Mouse (Mus musculus) ovary, postnatal 36 days (tissue): Measurements from ENCODE around the gene Sergef.

Experiments
- DNase-seq: peaks from one replicate; pipeline ENCODE4 v3.0.0; 2022; ENCODE audit warnings: low spot score, mixed read lengths

The Sergef gene

DNA sequence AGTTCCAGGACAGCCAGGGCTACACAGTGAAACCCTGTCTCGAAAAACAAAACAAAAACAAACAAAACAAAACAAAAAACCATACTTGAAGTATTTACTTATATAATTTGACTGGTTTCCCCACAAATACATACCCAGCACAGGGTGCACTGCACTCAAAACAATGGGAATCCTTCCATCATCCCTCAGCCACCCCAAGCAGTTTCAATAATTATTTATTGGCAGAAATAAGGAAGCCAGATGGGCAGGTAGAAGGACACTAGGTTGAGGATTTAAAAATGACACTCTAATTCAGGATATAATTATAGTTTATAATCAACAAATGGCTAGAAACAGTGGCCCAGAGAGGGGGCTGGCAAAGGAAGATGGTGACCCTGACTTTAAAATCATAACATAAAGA is 99.0 kb downstream of the Sergef start:
- DNase-seq = no peak

- no peak for DNase-seq
These were observed 103.0 kb downstream of the Sergef start for GRCm38 (mm10) chr7:46536456-46537097.

GRCm38 (mm10) chr7:46535429-46535799 is 104.2 kb downstream of the Sergef start:
- DNase-seq = peak; percentile 30

DNA sequence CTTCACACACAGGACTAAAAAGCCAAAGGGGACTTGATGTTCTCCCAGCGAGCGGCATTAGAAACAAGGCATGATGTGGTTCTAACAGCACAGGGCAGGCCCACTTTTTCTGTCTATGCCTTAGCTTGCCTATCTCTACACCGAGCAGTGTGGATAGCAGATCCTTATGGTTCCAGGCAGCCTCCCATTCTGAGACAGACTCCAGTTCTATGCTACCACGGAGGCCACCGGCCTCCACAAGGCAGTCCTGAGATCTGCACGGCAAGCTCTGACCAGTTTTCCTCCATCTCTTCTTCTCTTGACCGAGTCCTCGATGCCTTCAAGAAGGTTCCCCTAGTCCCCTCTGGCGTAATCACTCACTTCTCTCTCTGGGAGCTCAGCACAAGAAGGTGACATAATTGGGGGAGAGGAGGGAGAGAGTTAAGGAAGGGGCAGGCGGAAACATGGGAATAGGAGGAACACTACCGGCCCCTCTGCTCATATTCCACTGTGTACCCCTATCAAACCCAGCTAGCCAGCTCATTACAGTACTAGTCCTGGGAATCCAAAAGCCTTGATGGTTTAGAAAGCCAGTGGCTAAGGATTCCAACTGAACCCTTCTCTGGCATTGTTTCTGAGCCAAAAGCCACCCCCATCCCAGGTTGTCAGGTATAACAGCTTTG is 104.7 kb downstream of the Sergef start:
- DNase-seq = no peak

DNA sequence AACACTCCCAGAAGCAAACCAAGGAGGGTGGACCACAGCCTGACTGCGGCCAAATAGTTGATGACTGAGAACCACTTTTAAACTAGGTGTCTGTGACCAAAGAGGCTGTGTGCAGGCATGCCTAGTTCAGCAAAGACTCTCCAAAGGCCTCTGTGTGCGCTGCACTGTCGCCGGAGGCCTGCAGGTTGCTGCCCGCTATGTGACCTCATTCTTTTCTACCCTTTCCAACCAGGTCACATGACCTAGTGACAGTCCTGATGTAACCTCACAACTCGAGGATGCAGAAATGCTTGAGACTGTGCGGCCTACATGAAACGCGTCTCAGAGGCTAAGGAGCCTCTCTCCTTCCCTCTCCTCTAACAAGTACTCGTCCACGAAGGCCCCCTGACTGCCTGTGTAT is 106.1 kb downstream of the Sergef start:
- no peak for DNase-seq

DNA sequence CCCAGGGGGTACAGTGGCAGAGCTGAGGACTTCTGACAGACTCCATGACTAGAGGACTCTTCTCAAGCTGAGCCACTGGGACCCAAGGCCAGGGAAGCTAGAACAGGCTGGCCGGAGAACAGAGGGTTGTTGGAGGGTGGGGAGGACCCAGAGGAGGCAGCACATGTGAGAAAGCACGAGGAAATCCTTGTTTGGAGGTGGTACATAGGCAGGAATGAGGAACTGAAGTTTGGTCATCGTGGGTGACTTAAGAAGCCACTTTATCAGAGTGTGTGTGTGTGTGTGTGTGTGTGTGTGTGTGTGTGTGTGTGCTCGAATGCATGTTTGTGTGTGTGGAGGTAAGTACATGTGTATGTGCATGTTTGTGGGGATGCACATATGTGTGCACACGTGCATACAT is 108.3 kb downstream of the Sergef start:
- no peak for DNase-seq

GRCm38 (mm10) chr7:46529930-46530329 is 109.7 kb downstream of the Sergef start:
- no peak for DNase-seq

GRCm38 (mm10) chr7:46529259-46529658 is 110.3 kb downstream of the Sergef start:
- DNase-seq = no peak

- no peak for DNase-seq
These were observed 112.9 kb downstream of the Sergef start for GRCm38 (mm10) chr7:46526665-46527154.

- DNase-seq = no peak
These were observed 116.4 kb downstream of the Sergef start for GRCm38 (mm10) chr7:46523215-46523614.

GRCm38 (mm10) chr7:46521794-46522193 is 117.8 kb downstream of the Sergef start:
- DNase-seq = no peak

DNA sequence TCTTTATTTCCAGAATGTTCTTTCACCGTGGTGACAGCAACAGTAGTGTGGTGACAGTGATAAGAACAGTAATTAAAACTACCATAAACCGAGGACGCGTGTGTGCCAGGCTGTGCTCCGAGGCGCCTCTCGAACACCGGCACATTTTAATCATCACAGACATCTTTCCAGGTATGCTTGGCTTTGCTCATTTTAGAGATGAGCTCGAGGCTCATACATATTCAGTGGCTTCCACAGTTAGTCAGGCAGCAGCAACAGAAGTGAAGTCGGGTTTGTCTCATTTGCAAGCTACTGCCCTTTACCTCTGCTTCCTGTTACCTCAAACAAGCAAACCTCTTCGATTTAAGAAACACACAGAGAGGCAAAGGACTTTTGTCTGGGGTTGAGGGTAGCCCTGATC is 120.5 kb downstream of the Sergef start:
- DNase-seq = no peak

DNA sequence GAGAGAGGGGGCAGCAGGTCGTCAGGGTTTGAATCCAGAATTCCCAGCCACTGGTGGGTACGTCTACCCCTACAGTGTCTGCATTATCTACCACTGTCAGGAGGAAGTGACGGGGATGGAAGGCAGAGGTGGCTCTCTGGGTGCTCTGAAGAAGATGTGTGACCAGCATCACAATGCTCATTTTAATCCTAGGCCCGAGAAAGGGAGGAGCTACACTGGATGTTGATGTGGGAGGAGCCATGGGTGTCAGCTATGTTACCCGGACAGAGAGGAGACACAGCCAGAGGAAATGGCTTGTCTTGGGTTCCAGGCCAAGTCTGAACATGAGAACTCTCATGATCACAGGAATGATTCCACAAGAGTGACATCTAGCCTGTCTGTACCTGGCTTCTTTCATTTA is 122.4 kb downstream of the Sergef start:
- no peak for DNase-seq

GRCm38 (mm10) chr7:46515960-46516359 is 123.6 kb downstream of the Sergef start:
- no peak for DNase-seq

GRCm38 (mm10) chr7:46514981-46515380 is 124.6 kb downstream of the Sergef start:
- no peak for DNase-seq

GRCm38 (mm10) chr7:46513562-46513961 is 126.0 kb downstream of the Sergef start:
- DNase-seq = no peak

GRCm38 (mm10) chr7:46512792-46513191 is 126.8 kb downstream of the Sergef start:
- DNase-seq = no peak

DNA sequence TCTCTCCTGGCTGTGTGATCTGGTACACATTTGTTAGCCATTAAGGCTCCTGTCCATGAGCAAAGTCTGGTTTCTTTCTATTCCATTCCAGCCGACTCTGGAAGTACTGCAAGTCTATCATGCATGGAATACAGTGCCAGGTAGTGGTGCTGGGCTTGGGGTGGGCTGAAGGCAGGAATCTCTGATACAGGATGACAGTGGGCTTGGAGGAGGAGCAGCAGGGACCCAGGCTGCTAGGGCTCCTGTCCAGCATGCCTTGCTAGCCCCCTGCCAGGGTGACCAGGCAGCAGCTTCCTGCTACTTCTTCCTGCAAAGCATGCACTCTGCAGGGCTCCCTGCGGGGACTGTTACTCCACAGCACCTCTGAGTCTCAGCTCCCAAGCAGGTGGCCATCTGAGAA is 128.8 kb downstream of the Sergef start:
- DNase-seq = no peak

DNA sequence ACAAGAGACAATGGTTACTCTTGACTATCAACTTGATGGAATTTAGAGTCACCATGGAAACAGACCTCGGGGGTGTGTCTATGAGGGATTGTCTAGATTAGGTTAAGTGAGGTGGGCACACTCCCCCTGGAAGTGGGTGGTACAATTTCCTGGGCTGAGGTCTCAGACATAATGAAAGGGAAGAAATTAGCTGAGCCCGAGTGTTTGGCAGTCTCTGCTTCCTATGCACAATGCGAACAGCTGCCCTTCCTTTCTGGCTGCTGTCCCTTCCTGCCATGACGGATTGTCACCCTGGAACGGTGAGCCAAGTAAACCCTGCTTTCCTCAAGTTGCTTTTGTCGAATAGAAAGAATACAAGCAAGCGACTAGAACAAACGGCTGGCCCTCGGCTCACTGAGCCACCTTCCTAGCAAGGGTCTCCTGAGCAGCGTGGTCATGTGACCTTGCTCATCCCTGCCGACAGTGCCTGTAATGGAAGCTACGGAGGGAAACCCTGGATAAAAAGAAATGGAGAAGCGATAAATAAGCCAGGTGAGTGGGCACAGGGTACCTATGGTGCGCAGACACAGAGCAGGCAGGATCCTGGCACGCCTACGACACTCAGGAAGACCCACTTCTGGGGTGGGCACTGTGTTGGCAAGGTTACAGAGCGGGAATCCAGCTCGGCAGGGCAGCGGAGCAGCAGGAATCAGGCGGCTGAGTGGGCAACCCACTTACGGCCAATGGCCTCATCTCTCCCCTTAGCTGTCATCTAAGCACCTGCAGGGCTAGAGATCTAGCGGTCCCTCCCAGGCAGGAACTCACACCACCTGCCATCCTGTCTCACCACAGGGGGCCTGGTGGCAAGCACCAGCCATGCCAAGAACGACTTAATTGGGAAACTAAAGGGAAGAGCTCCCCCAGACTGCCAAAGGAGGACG is 130.0 kb downstream of the Sergef start:
- DNase-seq = no peak

- no peak for DNase-seq
These were observed 130.9 kb downstream of the Sergef start for GRCm38 (mm10) chr7:46508590-46509318.

DNA sequence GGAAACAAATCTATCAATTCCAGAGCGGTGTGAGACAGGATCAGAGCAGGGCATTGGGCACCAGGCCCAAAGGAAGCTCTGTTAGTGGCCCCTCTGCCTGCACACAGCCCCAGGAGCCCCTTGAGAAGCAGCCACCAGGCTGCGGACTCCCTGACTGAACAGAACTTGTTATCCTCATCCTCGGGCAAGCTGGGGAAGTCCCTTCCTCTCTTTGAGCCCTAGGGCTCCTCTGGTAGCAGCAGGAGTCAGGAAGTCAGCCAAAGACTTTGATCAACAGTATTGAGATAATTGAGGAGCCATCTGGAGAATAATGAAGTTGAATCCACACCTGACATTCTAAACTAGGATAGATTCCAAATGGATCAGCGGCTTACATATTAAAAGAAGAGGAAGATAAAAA is 135.4 kb downstream of the Sergef start:
- DNase-seq = no peak

DNA sequence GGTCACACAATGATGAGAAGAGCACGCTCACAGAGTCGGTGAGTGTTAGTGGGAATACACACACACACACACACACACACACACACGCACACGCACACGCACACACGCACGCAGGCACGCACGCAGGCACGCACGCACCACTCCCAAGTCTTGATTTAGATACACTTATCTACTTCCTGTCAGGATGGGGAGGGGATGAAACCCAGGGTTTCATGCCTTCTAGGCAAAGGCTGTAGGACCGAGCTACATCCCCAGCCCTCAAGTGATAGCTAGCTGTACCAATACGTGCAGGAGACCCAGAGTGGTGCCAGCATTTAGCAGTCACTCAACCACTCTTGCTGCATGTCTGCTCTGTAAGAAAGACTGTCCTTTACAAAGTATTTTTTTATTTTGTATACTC is 137.0 kb downstream of the Sergef start:
- no peak for DNase-seq
